Mouse (Mus musculus): Measurements from ENCODE around the gene Cend1.

GRCm38 (mm10) chr7:141395348-141395747 is 33.9 kb downstream of the Cend1 start:
- TF ChIP-seq POLR2A (IDR thresholded peaks at IDR 0.05; ENCODE audit: low read depth, low read length) (no peak), CTCF (conservative IDR thresholded peaks at IDR 0.05; ENCODE audit: insufficient read depth, insufficient read length, low read depth, low read length) (no peak)

All from kidney, adult 2 months (tissue).